Mouse (Mus musculus) right cerebral cortex, postnatal 10 days (tissue): ENCODE measurements around the gene Plk5.
A peak's percentile ranks its signal among the peaks of the same experiment; 100 is the strongest.

ENCODE experiments used
- DNase-seq, 2 experiments: peaks; one replicate each; pipeline ENCODE4 v3.0.0; 2021; ENCODE audit warnings: low spot score in 2 of 2

The Plk5 gene

GRCm38 (mm10) chr10:80387522-80387959, 31.3 kb downstream of the Plk5 start, which contains the start of gene Mex3d:
Gene Mex3d (minus strand): TSS chr10:80387659.
- peak; percentile 92 to 95 for DNase-seq

- DNase-seq, result no peak
These were observed 32.5 kb downstream of the Plk5 start for GRCm38 (mm10) chr10:80388731-80389130.

GRCm38 (mm10) chr10:80389185-80389708, 33.0 kb downstream of the Plk5 start:
- no peak for DNase-seq

GRCm38 (mm10) chr10:80390697-80391096, 34.4 kb downstream of the Plk5 start:
- DNase-seq, result no peak

GRCm38 (mm10) chr10:80392687-80393086, 36.4 kb downstream of the Plk5 start:
- no peak for DNase-seq

GRCm38 (mm10) chr10:80395025-80395627, 38.9 kb downstream of the Plk5 start:
- no peak for DNase-seq

- no peak for DNase-seq
These were observed 40.7 kb downstream of the Plk5 start for GRCm38 (mm10) chr10:80396822-80397523.

- DNase-seq, result no peak
These were observed 41.4 kb downstream of the Plk5 start for GRCm38 (mm10) chr10:80397524-80398173.

- DNase-seq, result no peak
These were observed 41.9 kb downstream of the Plk5 start for GRCm38 (mm10) chr10:80398174-80398535.

- DNase-seq, result peak; percentile 99
These were observed 42.5 kb downstream of the Plk5 start for GRCm38 (mm10) chr10:80398719-80399190.

GRCm38 (mm10) chr10:80399191-80399972, 43.1 kb downstream of the Plk5 start, which contains the start of gene Mbd3:
Gene Mbd3 (minus strand): TSS chr10:80399550.
- peak; percentile 100 for DNase-seq

- no peak for DNase-seq
These were observed 43.9 kb downstream of the Plk5 start for GRCm38 (mm10) chr10:80399973-80400703.

- DNase-seq, result no peak
These were observed 44.5 kb downstream of the Plk5 start for GRCm38 (mm10) chr10:80400704-80401161.

GRCm38 (mm10) chr10:80403044-80403692, 46.9 kb downstream of the Plk5 start:
- DNase-seq, result no peak

GRCm38 (mm10) chr10:80405481-80406173, 49.4 kb downstream of the Plk5 start:
- DNase-seq, result no peak

GRCm38 (mm10) chr10:80406684-80407501, 50.6 kb downstream of the Plk5 start, which contains the start of gene Uqcr11:
Gene Uqcr11 (minus strand): TSS chr10:80406830.
- DNase-seq, result peak; percentile 96

- no peak for DNase-seq
These were observed 51.7 kb downstream of the Plk5 start for GRCm38 (mm10) chr10:80407924-80408323.

GRCm38 (mm10) chr10:80412656-80413541, 56.6 kb downstream of the Plk5 start:
- DNase-seq, result peak; percentile 92
